Mouse (Mus musculus) liver, embryonic 13.5 days (tissue): ENCODE data around the gene Runx2. TPM values are rescaled to one million over a fixed set of nuclear protein-coding genes. Genes with fewer than 3 reads are reported as not detected.

ENCODE experiments used
- ATAC-seq: fragments of 200-750 bp; cut with Nextera tagmentation; 2 replicates; pipeline ENCODE4 v1.8.0; 2017; ENCODE audit warnings: low read depth, mild to moderate bottlenecking, moderate number of reproducible peaks, moderate library complexity
- DNase-seq: peaks from one replicate; pipeline ENCODE4 v3.0.0; 2022
- H3K27ac ChIP-seq: fragments of 300-500 bp; sonication (generic); 2 replicates; pipeline ENCODE4 v1.5.1; 2015; ENCODE audit warnings: moderate library complexity, mild to moderate bottlenecking, inconsistent platforms
- H3K27me3 ChIP-seq: fragments of 300-500 bp; sonication (generic); 2 replicates; pipeline ENCODE4 v1.6.1; 2015; ENCODE audit warnings: mild to moderate bottlenecking, inconsistent platforms
- H3K36me3 ChIP-seq: fragments of 300-500 bp; sonication (generic); 2 replicates; pipeline ENCODE4 v1.6.1; 2015; ENCODE audit warnings: mild to moderate bottlenecking, inconsistent platforms
- H3K4me1 ChIP-seq: fragments of 300-500 bp; sonication (generic); replicated peaks from 2 replicates; pipeline ENCODE4 v1.6.1; 2015; ENCODE audit warnings: inconsistent platforms
- H3K4me2 ChIP-seq: fragments of 300-500 bp; sonication (generic); 2 replicates; pipeline ENCODE4 v1.6.1; 2015; ENCODE audit warnings: inconsistent platforms, mild to moderate bottlenecking, moderate library complexity
- H3K4me3 ChIP-seq: fragments of 300-500 bp; sonication (generic); replicated peaks from 2 replicates; pipeline ENCODE4 v1.5.1; 2015; ENCODE audit warnings: mild to moderate bottlenecking, inconsistent platforms
- H3K9ac ChIP-seq: fragments of 300-500 bp; sonication (generic); 2 replicates; pipeline ENCODE4 v1.6.1; 2015; ENCODE audit warnings: mild to moderate bottlenecking, inconsistent platforms
- H3K9me3 ChIP-seq: fragments of 300-500 bp; sonication (generic); replicated peaks from 2 replicates; pipeline ENCODE4 v1.6.1; 2016; ENCODE audit warnings: inconsistent platforms
- WGBS: fragments of 180-500 bp; shearing (Covaris S2); methylation state at CpG from one replicate; pipeline ENCODE4 v1.1.7; 2015; ENCODE audit not compliant: insufficient replicate concordance; 5-methylcytosine and 5-hydroxymethylcytosine counted together
- polyA plus RNA-seq: library from polyadenylated mRNA; unstranded; fragments of >200 nt; fragmentation: Nextera tagmentation; extraction: Ambion mirVana; gene quantifications from 2 replicates; pipeline ENCODE4 v1.2.1, GENCODE M21; 2015

Gene Runx2
- polyA plus RNA-seq, 1 experiment from 2014 or later = 0.31 TPM

GRCm38 (mm10) chr17:44584781-44585180 lies 229.8 kb downstream of the Runx2 start:
- Histone ChIP-seq H3K4me3 (no peak overlapping the region), H3K27ac (no peak overlapping the region), H3K4me2 (no peak overlapping the region), H3K4me1 (no peaks in the 10 kb centered on the region), H3K27me3 (no peaks in the 10 kb centered on the region), H3K9ac (no peak overlapping the region), H3K36me3 (no peaks in the 10 kb centered on the region), H3K9me3 (no peaks in the 10 kb centered on the region)
- 73% methylated on average over 6 of the region's 6 CpGs for WGBS
- ATAC-seq = no peak
- no peak for DNase-seq

GRCm38 (mm10) chr17:44577791-44578190 lies 236.8 kb downstream of the Runx2 start:
- no peak overlapping the region for H3K27ac ChIP-seq
- 52% methylated on average over 5 of the region's 5 CpGs for WGBS
- ATAC-seq (no peak), DNase-seq (no peak)
- H3K4me2 ChIP-seq = no peak overlapping the region
- no peaks in the 10 kb centered on the region for H3K9me3 ChIP-seq
- H3K9ac ChIP-seq = no peak overlapping the region
- H3K27me3 ChIP-seq = no peaks in the 10 kb centered on the region
- no peaks in the 10 kb centered on the region for H3K36me3 ChIP-seq
- H3K4me3 ChIP-seq = no peak overlapping the region
- no peaks in the 10 kb centered on the region for H3K4me1 ChIP-seq

- DNase-seq (no peak), ATAC-seq (no peak)
- Histone ChIP-seq H3K9me3 (no peaks in the 10 kb centered on the region), H3K9ac (no peak overlapping the region), H3K36me3 (no peaks in the 10 kb centered on the region), H3K27me3 (no peaks in the 10 kb centered on the region), H3K27ac (no peak overlapping the region), H3K4me2 (no peak overlapping the region), H3K4me1 (no peaks in the 10 kb centered on the region), H3K4me3 (no peak overlapping the region)
- WGBS = 68% methylated on average over 5 of the region's 5 CpGs
These were observed 243.7 kb downstream of the Runx2 start for GRCm38 (mm10) chr17:44570899-44571298.

- no peak for ATAC-seq
These were observed 245.5 kb downstream of the Runx2 start for GRCm38 (mm10) chr17:44569020-44569621.

GRCm38 (mm10) chr17:44566992-44567391 lies 247.6 kb downstream of the Runx2 start:
- Histone ChIP-seq H3K4me1 (no peaks in the 10 kb centered on the region), H3K9ac (no peak overlapping the region), H3K4me3 (no peak overlapping the region), H3K27me3 (no peaks in the 10 kb centered on the region), H3K9me3 (no peaks in the 10 kb centered on the region), H3K4me2 (no peak overlapping the region), H3K27ac (no peak overlapping the region), H3K36me3 (no peaks in the 10 kb centered on the region)
- ATAC-seq (no peak), DNase-seq (no peak)
- WGBS = 63% methylated on average over 5 of the region's 5 CpGs

More at GRCm38 (mm10) chr17:44569020-44569621, 245.5 kb downstream of the Runx2 start:
- H3K27ac ChIP-seq = no peak overlapping the region
- no peak overlapping the region for H3K4me2 ChIP-seq
- H3K27me3 ChIP-seq = no peaks in the 10 kb centered on the region
- no peak overlapping the region for H3K4me3 ChIP-seq
- no peaks in the 10 kb centered on the region for H3K9me3 ChIP-seq
- DNase-seq = no peak
- H3K4me1 ChIP-seq = no peaks in the 10 kb centered on the region
- no peak overlapping the region for H3K9ac ChIP-seq
- WGBS = 62% methylated on average over 8 of the region's 8 CpGs
- no peaks in the 10 kb centered on the region for H3K36me3 ChIP-seq

- 71% methylated on average over 8 of the region's 8 CpGs for WGBS
- Histone ChIP-seq H3K9ac (no peak overlapping the region), H3K9me3 (no peaks in the 10 kb centered on the region), H3K4me1 (no peaks in the 10 kb centered on the region), H3K36me3 (no peaks in the 10 kb centered on the region), H3K27ac (no peak overlapping the region), H3K4me2 (no peak overlapping the region), H3K4me3 (no peak overlapping the region), H3K27me3 (no peaks in the 10 kb centered on the region)
- DNase-seq = no peak
- ATAC-seq = no peak
These were observed 248.6 kb downstream of the Runx2 start for GRCm38 (mm10) chr17:44565884-44566515.

GRCm38 (mm10) chr17:44565311-44565831 lies 249.2 kb downstream of the Runx2 start:
- H3K27ac ChIP-seq = no peak overlapping the region
- WGBS = 74% methylated on average over 14 of the region's 14 CpGs

GRCm38 (mm10) chr17:44564611-44565198 lies 249.9 kb downstream of the Runx2 start:
- Histone ChIP-seq H3K4me2 (no peak overlapping the region), H3K36me3 (no peaks in the 10 kb centered on the region), H3K4me1 (no peaks in the 10 kb centered on the region), H3K4me3 (no peak overlapping the region), H3K27ac (no peak overlapping the region), H3K27me3 (no peaks in the 10 kb centered on the region), H3K9me3 (no peaks in the 10 kb centered on the region), H3K9ac (no peak overlapping the region)
- DNase-seq = no peak
- no peak for ATAC-seq
- 56% methylated on average over 4 of the region's 4 CpGs for WGBS

More at GRCm38 (mm10) chr17:44565311-44565831, 249.2 kb downstream of the Runx2 start:
- H3K9me3 ChIP-seq = no peaks in the 10 kb centered on the region
- DNase-seq = no peak
- no peak for ATAC-seq
- no peaks in the 10 kb centered on the region for H3K36me3 ChIP-seq
- H3K4me1 ChIP-seq = no peaks in the 10 kb centered on the region
- H3K27me3 ChIP-seq = no peaks in the 10 kb centered on the region
- H3K9ac ChIP-seq = no peak overlapping the region
- no peak overlapping the region for H3K4me3 ChIP-seq
- H3K4me2 ChIP-seq = no peak overlapping the region

GRCm38 (mm10) chr17:44560016-44560415 lies 254.6 kb downstream of the Runx2 start:
- Histone ChIP-seq H3K27me3 (no peaks in the 10 kb centered on the region), H3K27ac (no peak overlapping the region), H3K4me2 (no peak overlapping the region), H3K36me3 (no peaks in the 10 kb centered on the region), H3K9me3 (no peaks in the 10 kb centered on the region), H3K4me1 (no peaks in the 10 kb centered on the region), H3K9ac (no peak overlapping the region), H3K4me3 (no peak overlapping the region)
- 65% methylated on average over 7 of the region's 7 CpGs for WGBS
- ATAC-seq (no peak), DNase-seq (no peak)

- no peak overlapping the region for H3K4me2 ChIP-seq
- H3K36me3 ChIP-seq = no peaks in the 10 kb centered on the region
- H3K27me3 ChIP-seq = no peaks in the 10 kb centered on the region
- H3K4me3 ChIP-seq = no peak overlapping the region
- 62% methylated on average over 16 of the region's 16 CpGs for WGBS
- no peaks in the 10 kb centered on the region for H3K9me3 ChIP-seq
- no peak overlapping the region for H3K9ac ChIP-seq
- H3K4me1 ChIP-seq = no peaks in the 10 kb centered on the region
- DNase-seq (no peak), ATAC-seq (no peak)
- no peak overlapping the region for H3K27ac ChIP-seq
These were observed 257.1 kb downstream of the Runx2 start for GRCm38 (mm10) chr17:44557199-44558111.

GRCm38 (mm10) chr17:44554941-44555340 lies 259.7 kb downstream of the Runx2 start:
- ATAC-seq = no peak
- 55% methylated on average over 4 of the region's 4 CpGs for WGBS
- H3K27ac ChIP-seq = no peak overlapping the region

More at GRCm38 (mm10) chr17:44554941-44555340, 259.7 kb downstream of the Runx2 start:
- H3K4me2 ChIP-seq = no peak overlapping the region
- no peaks in the 10 kb centered on the region for H3K27me3 ChIP-seq
- no peaks in the 10 kb centered on the region for H3K36me3 ChIP-seq
- no peak overlapping the region for H3K9ac ChIP-seq
- H3K4me1 ChIP-seq = no peaks in the 10 kb centered on the region
- H3K9me3 ChIP-seq = no peaks in the 10 kb centered on the region
- H3K4me3 ChIP-seq = no peak overlapping the region
- no peak for DNase-seq
